Mouse (Mus musculus) lung, embryonic 15.5 days (tissue): ENCODE measurements at regions not wholly inside any gene's neighbourhood (a gene's known extent, or its start where the extent isn't known, plus 50 kb on each side); places are given as distances from the start of the nearest gene placed in this dataset.

Source experiments
- ATAC-seq: fragments of 200-750 bp; cut with Nextera tagmentation; 2 replicates; pipeline ENCODE4 v1.8.0; 2017; ENCODE audit warnings: moderate number of reproducible peaks, borderline replicate concordance; ENCODE audit not compliant: low FRiP score, low TSS enrichment; ENCODE audit errors: extremely low read depth
- H3K27ac ChIP-seq: fragments of 300-500 bp; sonication (generic); 2 replicates; pipeline ENCODE4 v1.5.1; 2015; ENCODE audit warnings: moderate library complexity, mild to moderate bottlenecking, inconsistent platforms
- H3K27me3 ChIP-seq: fragments of 300-500 bp; sonication (generic); 2 replicates; pipeline ENCODE4 v1.6.1; 2015; ENCODE audit warnings: inconsistent platforms
- H3K36me3 ChIP-seq: fragments of 300-500 bp; sonication (generic); 2 replicates; pipeline ENCODE4 v1.6.1; 2015; ENCODE audit warnings: inconsistent platforms
- H3K4me1 ChIP-seq: fragments of 300-500 bp; sonication (generic); 2 replicates; pipeline ENCODE4 v1.6.1; 2015; ENCODE audit warnings: inconsistent platforms
- H3K4me2 ChIP-seq: fragments of 300-500 bp; sonication (generic); 2 replicates; pipeline ENCODE4 v1.6.1; 2015; ENCODE audit warnings: inconsistent platforms, mild to moderate bottlenecking, moderate library complexity
- H3K4me3 ChIP-seq: fragments of 300-500 bp; sonication (generic); 2 replicates; pipeline ENCODE4 v1.5.1; 2015; ENCODE audit warnings: mild to moderate bottlenecking, inconsistent platforms
- H3K9ac ChIP-seq: fragments of 300-500 bp; sonication (generic); 2 replicates; pipeline ENCODE4 v1.6.1; 2015; ENCODE audit warnings: inconsistent platforms
- H3K9me3 ChIP-seq: fragments of 300-500 bp; sonication (generic); 2 replicates; pipeline ENCODE4 v1.6.1; 2016; ENCODE audit warnings: inconsistent platforms
- WGBS: fragments of 180-500 bp; shearing (Covaris S2); methylation state at CpG from one replicate; pipeline ENCODE4 v1.1.7; 2015; 5-methylcytosine and 5-hydroxymethylcytosine counted together

- Histone ChIP-seq H3K4me1 (no peaks in the 10 kb centered on the region), H3K9ac (no peak overlapping the region), H3K27me3 (no peaks in the 10 kb centered on the region), H3K4me3 (no peak overlapping the region), H3K27ac (no peak overlapping the region), H3K4me2 (no peak overlapping the region), H3K36me3 (no peaks in the 10 kb centered on the region), H3K9me3 (no peaks in the 10 kb centered on the region)
- WGBS: 68% methylated on average over 7 of the region's 7 CpGs
- no peak for ATAC-seq
These were observed 137.3 kb upstream of the Gk2 start for GRCm38 (mm10) chr5:97594081-97594480.

DNA sequence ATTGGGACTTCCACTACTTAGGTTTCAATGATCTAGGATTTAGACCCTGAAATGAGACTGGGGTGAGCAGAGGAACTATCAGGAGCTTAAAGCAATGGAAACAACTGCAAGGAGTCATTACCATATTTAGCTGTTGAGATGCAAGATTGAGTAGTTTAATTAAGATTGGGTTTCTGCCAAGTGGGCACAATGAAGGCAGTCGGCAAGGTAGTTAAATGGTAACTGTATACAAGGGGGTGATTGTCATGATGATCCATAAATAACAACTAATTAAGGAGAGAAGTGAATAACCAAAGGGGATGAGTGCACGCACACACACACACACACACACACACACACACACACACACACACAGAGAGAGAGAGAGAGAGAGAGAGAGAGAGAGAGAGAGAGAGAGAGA, 125.7 kb upstream of the Gk2 start:
- H3K9me3 ChIP-seq: no peaks in the 10 kb centered on the region
- 73% methylated on average over 2 of the region's 2 CpGs for WGBS
- no peaks in the 10 kb centered on the region for H3K36me3 ChIP-seq
- H3K4me1 ChIP-seq: no peaks in the 10 kb centered on the region
- no peak for ATAC-seq
- H3K9ac ChIP-seq: no peak overlapping the region
- no peak overlapping the region for H3K4me3 ChIP-seq
- H3K27ac ChIP-seq: no peak overlapping the region
- no peaks in the 10 kb centered on the region for H3K27me3 ChIP-seq
- H3K4me2 ChIP-seq: no peak overlapping the region

GRCm38 (mm10) chr5:97565486-97565885, 108.7 kb upstream of the Gk2 start:
- Histone ChIP-seq H3K9me3 (no peaks in the 10 kb centered on the region), H3K27ac (no peak overlapping the region), H3K4me2 (no peak overlapping the region), H3K4me1 (no peaks in the 10 kb centered on the region), H3K4me3 (no peak overlapping the region), H3K27me3 (no peaks in the 10 kb centered on the region), H3K36me3 (no peaks in the 10 kb centered on the region), H3K9ac (no peak overlapping the region)
- WGBS: 50% methylated on average over 5 of the region's 5 CpGs
- no peak for ATAC-seq

DNA sequence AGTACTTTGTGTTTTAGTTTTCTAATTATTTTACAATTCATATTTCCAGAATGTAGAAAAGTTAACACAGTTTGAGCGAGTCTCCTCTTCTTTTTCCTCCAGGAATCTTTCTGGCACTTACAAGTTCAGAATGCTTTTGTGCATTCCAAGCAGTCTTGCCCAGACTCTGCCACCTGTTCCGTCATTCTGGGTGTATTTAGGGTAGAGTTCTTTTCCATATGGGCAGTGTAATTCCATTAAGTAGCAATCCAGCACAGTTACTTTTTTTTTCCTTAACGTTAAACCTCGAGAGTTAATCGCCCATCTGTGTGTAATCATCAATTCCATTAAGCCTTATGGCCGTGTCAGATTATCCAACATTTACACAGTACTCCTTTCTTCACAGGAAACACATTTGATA, 106.9 kb upstream of the Gk2 start:
- H3K4me2 ChIP-seq: no peak overlapping the region
- no peak for ATAC-seq
- no peak overlapping the region for H3K4me3 ChIP-seq
- H3K4me1 ChIP-seq: no peaks in the 10 kb centered on the region
- H3K9ac ChIP-seq: no peak overlapping the region
- H3K27ac ChIP-seq: no peak overlapping the region
- H3K36me3 ChIP-seq: no peaks in the 10 kb centered on the region
- H3K27me3 ChIP-seq: no peaks in the 10 kb centered on the region
- WGBS: 77% methylated on average over 6 of the region's 6 CpGs
- no peaks in the 10 kb centered on the region for H3K9me3 ChIP-seq

DNA sequence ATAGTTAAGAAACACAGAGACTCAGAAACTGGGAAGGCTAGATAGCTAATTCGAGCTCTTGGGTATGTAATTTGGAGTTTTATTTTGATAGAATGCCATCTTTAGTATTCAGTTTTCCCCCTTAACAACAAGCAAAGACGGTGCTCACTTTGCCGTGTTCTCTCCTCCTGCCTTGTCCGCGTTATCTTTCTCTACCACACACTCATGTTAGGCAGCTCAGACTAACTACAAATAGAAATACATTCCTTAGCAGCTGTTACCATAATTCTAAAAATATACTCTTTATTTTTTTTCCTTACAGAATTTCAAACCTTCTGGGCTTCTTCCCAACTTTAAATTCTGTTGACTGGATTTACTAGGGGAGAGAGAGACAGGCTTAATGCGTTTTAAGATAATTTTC, 97.5 kb upstream of the Gk2 start:
- no peak for ATAC-seq
- Histone ChIP-seq H3K9me3 (no peaks in the 10 kb centered on the region), H3K4me1 (no peaks in the 10 kb centered on the region), H3K4me2 (no peak overlapping the region), H3K27ac (no peak overlapping the region), H3K9ac (no peak overlapping the region), H3K27me3 (no peaks in the 10 kb centered on the region), H3K36me3 (no peaks in the 10 kb centered on the region), H3K4me3 (no peak overlapping the region)
- WGBS: 54% methylated on average over 6 of the region's 6 CpGs

- H3K36me3 ChIP-seq: no peaks in the 10 kb centered on the region
- H3K27ac ChIP-seq: no peak overlapping the region
- H3K9ac ChIP-seq: no peak overlapping the region
- WGBS: 53% methylated on average over 3 of the region's 3 CpGs
- no peak for ATAC-seq
- no peaks in the 10 kb centered on the region for H3K27me3 ChIP-seq
- no peaks in the 10 kb centered on the region for H3K9me3 ChIP-seq
- no peaks in the 10 kb centered on the region for H3K4me1 ChIP-seq
- no peak overlapping the region for H3K4me3 ChIP-seq
- H3K4me2 ChIP-seq: no peak overlapping the region
These were observed 96.3 kb upstream of the Gk2 start for GRCm38 (mm10) chr5:97553122-97553521.

GRCm38 (mm10) chr5:97537492-97538257, 80.9 kb upstream of the Gk2 start:
- Histone ChIP-seq H3K27ac (no peak overlapping the region), H3K4me3 (no peak overlapping the region), H3K9me3 (no peaks in the 10 kb centered on the region), H3K4me1 (no peaks in the 10 kb centered on the region), H3K4me2 (no peak overlapping the region), H3K36me3 (no peaks in the 10 kb centered on the region), H3K9ac (no peak overlapping the region), H3K27me3 (no peaks in the 10 kb centered on the region)
- no peak for ATAC-seq
- WGBS: 6% methylated on average over 3 of the region's 3 CpGs

- Histone ChIP-seq H3K27ac (no peak overlapping the region), H3K4me1 (no peaks in the 10 kb centered on the region), H3K4me3 (no peak overlapping the region), H3K9ac (no peak overlapping the region), H3K36me3 (no peaks in the 10 kb centered on the region), H3K9me3 (no peaks in the 10 kb centered on the region), H3K4me2 (no peak overlapping the region), H3K27me3 (no peaks in the 10 kb centered on the region)
- 62% methylated on average over 5 of the region's 5 CpGs for WGBS
- ATAC-seq: no peak
These were observed 76.9 kb upstream of the Gk2 start for GRCm38 (mm10) chr5:97533733-97534132.

- Histone ChIP-seq H3K4me2 (no peak overlapping the region), H3K9me3 (no peaks in the 10 kb centered on the region), H3K27ac (no peak overlapping the region), H3K4me3 (no peak overlapping the region), H3K9ac (no peak overlapping the region), H3K36me3 (no peaks in the 10 kb centered on the region), H3K27me3 (no peaks in the 10 kb centered on the region), H3K4me1 (no peaks in the 10 kb centered on the region)
- no peak for ATAC-seq
- WGBS: 78% methylated on average over 5 of the region's 5 CpGs
These were observed 70.7 kb upstream of the Gk2 start for GRCm38 (mm10) chr5:97527555-97527954.
